Mouse (Mus musculus) forebrain, postnatal 0 days (tissue): Measurements from ENCODE around the gene Armh3. TPM values are rescaled to one million over a fixed set of nuclear protein-coding genes. Genes with fewer than 3 reads are reported as not detected.

Experiments
- ATAC-seq: fragments of 200-750 bp; cut with Nextera tagmentation; 2 replicates; pipeline ENCODE4 v1.8.0; 2017; ENCODE audit warnings: mild to moderate bottlenecking, moderate library complexity
- DNase-seq: peaks from one replicate; pipeline ENCODE4 v3.0.0-alpha.2; 2015
- H3K27ac ChIP-seq: fragments of 300-500 bp; sonication (generic); 2 replicates; pipeline ENCODE4 v1.5.1; 2014; ENCODE audit warnings: low read depth, mild to moderate bottlenecking, antibody characterized with exemption, low read length, moderate library complexity, mixed read lengths
- H3K27me3 ChIP-seq: fragments of 300-500 bp; sonication (generic); 2 replicates; pipeline ENCODE4 v1.6.1; 2014; ENCODE audit warnings: mild to moderate bottlenecking, low read length, mixed read lengths; ENCODE audit not compliant: insufficient read depth
- H3K36me3 ChIP-seq: fragments of 300-500 bp; sonication (generic); 2 replicates; pipeline ENCODE4 v1.6.1; 2014; ENCODE audit warnings: mild to moderate bottlenecking, moderate library complexity; ENCODE audit not compliant: insufficient read depth
- H3K4me1 ChIP-seq: fragments of 300-500 bp; sonication (generic); 2 replicates; pipeline ENCODE4 v1.6.1; 2014; ENCODE audit warnings: antibody characterized with exemption; ENCODE audit not compliant: insufficient read depth
- H3K4me2 ChIP-seq: fragments of 300-500 bp; sonication (generic); 2 replicates; pipeline ENCODE4 v1.6.1; 2014; ENCODE audit warnings: low read depth, mild to moderate bottlenecking, moderate library complexity
- H3K4me3 ChIP-seq: fragments of 300-500 bp; sonication (generic); 2 replicates; pipeline ENCODE4 v1.5.1; 2014; ENCODE audit warnings: low read depth, low read length, mixed read lengths
- H3K9ac ChIP-seq: fragments of 300-500 bp; sonication (generic); 2 replicates; pipeline ENCODE4 v1.6.1; 2014; ENCODE audit warnings: mild to moderate bottlenecking
- H3K9me3 ChIP-seq: fragments of 300-500 bp; sonication (generic); 2 replicates; pipeline ENCODE4 v1.6.1; 2016; ENCODE audit warnings: low read length
- CTCF ChIP-seq: sonication (generic); IDR thresholded peaks from 2 replicates; pipeline ENCODE4 v1.5.1; 2016; ENCODE audit warnings: antibody characterized with exemption, control low read depth, low read depth
- WGBS: fragments of 180-500 bp; shearing (Covaris S2); extraction: QIAGEN DNeasy Blood & Tissue Kit; methylation state at CpG from one replicate; pipeline ENCODE4 v1.1.7; 2014; 5-methylcytosine and 5-hydroxymethylcytosine counted together
- polyA plus RNA-seq: library from polyadenylated mRNA; unstranded; fragments of >200 nt; fragmentation: Nextera tagmentation; extraction: Ambion mirVana; gene quantifications from 2 replicates; pipeline ENCODE4 v1.2.1, GENCODE M21; 2015
- total RNA-seq: library from RNA; depleted of rRNA; stranded (reverse); fragments of >200 nt; gene quantifications from 2 replicates; pipeline ENCODE4 v1.2.3, GENCODE M21; 2014

Armh3 gene
- total and polyA plus RNA-seq, 2 experiments from 2014 or later, result 20.9 to 22.5 TPM

DNA sequence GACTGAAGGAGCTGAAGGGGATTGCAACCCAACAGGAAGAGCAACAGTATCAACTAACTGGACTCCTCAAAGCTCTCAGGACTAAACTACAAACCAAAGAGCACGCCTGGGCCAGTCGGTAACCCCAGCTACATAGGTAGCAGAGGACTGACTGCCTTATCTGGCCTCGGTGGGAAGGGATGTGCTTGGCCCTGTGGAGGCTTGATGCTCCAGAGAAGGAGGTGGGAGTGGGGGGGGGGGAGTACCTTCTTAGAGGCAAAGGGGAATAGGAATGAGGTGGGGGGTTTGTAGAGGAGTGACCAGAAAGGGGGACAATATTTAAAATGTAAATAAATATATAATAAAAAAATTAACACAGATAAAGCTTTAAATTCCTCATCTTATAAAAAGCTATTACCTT is 90.0 kb downstream of the Armh3 start:
- H3K4me2 ChIP-seq, result no peak overlapping the region
- no peak overlapping the region for H3K27ac ChIP-seq
- no peaks in the 10 kb centered on the region for H3K4me1 ChIP-seq
- no peaks in the 10 kb centered on the region for H3K9me3 ChIP-seq
- 91% methylated on average over 3 of the region's 3 CpGs for WGBS
- no peak overlapping the region for H3K4me3 ChIP-seq
- DNase-seq, result no peak
- no peaks in the 10 kb centered on the region for H3K27me3 ChIP-seq
- H3K9ac ChIP-seq, result no peak overlapping the region
- TF ChIP-seq CTCF, result no peak
- ATAC-seq, result no peak
- peaks cover 18% of the 10 kb centered on the region for H3K36me3 ChIP-seq

GRCm38 (mm10) chr19:45907416-45907815 is 90.9 kb downstream of the Armh3 start:
- H3K27me3 ChIP-seq, result no peaks in the 10 kb centered on the region
- H3K4me2 ChIP-seq, result no peak overlapping the region
- no peak overlapping the region for H3K27ac ChIP-seq
- H3K4me3 ChIP-seq, result no peak overlapping the region
- peaks cover 18% of the 10 kb centered on the region for H3K36me3 ChIP-seq
- ATAC-seq (no peak), DNase-seq (no peak)
- no peak for TF ChIP-seq CTCF
- WGBS, result 93% methylated on average over 6 of the region's 6 CpGs
- no peak overlapping the region for H3K9ac ChIP-seq
- no peaks in the 10 kb centered on the region for H3K9me3 ChIP-seq
- H3K4me1 ChIP-seq, result no peaks in the 10 kb centered on the region

DNA sequence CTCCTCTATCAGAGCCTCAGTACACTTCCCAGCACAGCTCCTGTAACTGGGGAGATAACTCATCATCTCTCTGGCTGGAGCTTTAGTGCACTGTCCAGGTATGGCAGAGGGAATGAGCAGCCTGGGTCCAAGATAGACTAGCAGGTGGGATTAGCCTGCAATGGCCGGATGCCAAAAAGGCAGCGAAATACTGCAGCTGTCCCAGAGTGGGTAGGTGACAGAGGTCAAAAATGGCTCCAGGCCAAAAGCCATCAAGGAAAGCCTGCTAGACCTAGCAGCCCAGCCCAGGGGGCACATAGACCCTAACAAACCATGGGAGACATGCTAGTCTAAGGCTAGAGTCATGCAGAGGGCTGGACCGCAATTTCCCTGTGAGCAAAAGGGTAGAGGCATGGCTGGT is 94.4 kb downstream of the Armh3 start:
- Histone ChIP-seq H3K27me3 (no peaks in the 10 kb centered on the region), H3K4me2 (no peak overlapping the region)
- no peak for DNase-seq

GRCm38 (mm10) chr19:45902390-45903035 is 95.8 kb downstream of the Armh3 start:
- Histone ChIP-seq H3K36me3 (peaks cover 13% of the 10 kb centered on the region), H3K9ac (no peak overlapping the region), H3K9me3 (no peaks in the 10 kb centered on the region), H3K4me1 (no peaks in the 10 kb centered on the region), H3K4me3 (no peak overlapping the region), H3K4me2 (no peak overlapping the region), H3K27ac (no peak overlapping the region), H3K27me3 (no peaks in the 10 kb centered on the region)
- no peak for TF ChIP-seq CTCF
- no peak for ATAC-seq
- whole genome bisulfite sequencing, result 75% methylated on average over 8 of the region's 8 CpGs
- DNase-seq, result no peak

More for the DNA sequence above, 94.4 kb downstream of the Armh3 start:
- no peaks in the 10 kb centered on the region for H3K9me3 ChIP-seq
- H3K27ac ChIP-seq, result no peak overlapping the region
- TF ChIP-seq CTCF, result no peak
- H3K36me3 ChIP-seq, result peaks cover 18% of the 10 kb centered on the region
- no peak for ATAC-seq
- 72% methylated on average over 3 of the region's 3 CpGs for WGBS
- H3K4me1 ChIP-seq, result no peaks in the 10 kb centered on the region
- H3K9ac ChIP-seq, result no peak overlapping the region
- no peak overlapping the region for H3K4me3 ChIP-seq

- H3K4me1 ChIP-seq, result no peaks in the 10 kb centered on the region
- H3K36me3 ChIP-seq, result peaks cover 4% of the 10 kb centered on the region; the same call in 1 of the 2 replicates
- no peak for DNase-seq
- no peak overlapping the region for H3K4me2 ChIP-seq
- H3K9me3 ChIP-seq, result no peaks in the 10 kb centered on the region
- 94% methylated on average over 5 of the region's 5 CpGs for WGBS
- H3K27ac ChIP-seq, result no peak overlapping the region
- H3K9ac ChIP-seq, result no peak overlapping the region
- no peak for TF ChIP-seq CTCF
- no peak for ATAC-seq
- no peak overlapping the region for H3K4me3 ChIP-seq
- no peaks in the 10 kb centered on the region for H3K27me3 ChIP-seq
Observed at GRCm38 (mm10) chr19:45900836-45901235, 97.5 kb downstream of the Armh3 start.

GRCm38 (mm10) chr19:45895726-45896125 is 102.6 kb downstream of the Armh3 start:
- Histone ChIP-seq H3K4me3 (no peak overlapping the region), H3K9me3 (no peaks in the 10 kb centered on the region), H3K4me2 (no peak overlapping the region), H3K27me3 (no peaks in the 10 kb centered on the region), H3K4me1 (no peaks in the 10 kb centered on the region), H3K36me3 (no peaks in the 10 kb centered on the region; the same call in 1 of the 2 replicates), H3K27ac (no peak overlapping the region), H3K9ac (no peak overlapping the region)
- WGBS, result 100% methylated on average over 1 of the region's 1 CpGs
- no peak for DNase-seq
- no peak for ATAC-seq
- no peak for TF ChIP-seq CTCF

GRCm38 (mm10) chr19:45882056-45882455 is 116.2 kb downstream of the Armh3 start:
- ATAC-seq, result no peak
- no peaks in the 10 kb centered on the region for H3K36me3 ChIP-seq
- no peak overlapping the region for H3K27ac ChIP-seq
- no peak for DNase-seq
- H3K27me3 ChIP-seq, result no peaks in the 10 kb centered on the region
- H3K4me3 ChIP-seq, result no peak overlapping the region
- no peaks in the 10 kb centered on the region for H3K4me1 ChIP-seq
- TF ChIP-seq CTCF, result no peak
- H3K9me3 ChIP-seq, result no peaks in the 10 kb centered on the region
- WGBS, result 34% methylated on average over 3 of the region's 3 CpGs
- no peak overlapping the region for H3K4me2 ChIP-seq
- no peak overlapping the region for H3K9ac ChIP-seq

DNA sequence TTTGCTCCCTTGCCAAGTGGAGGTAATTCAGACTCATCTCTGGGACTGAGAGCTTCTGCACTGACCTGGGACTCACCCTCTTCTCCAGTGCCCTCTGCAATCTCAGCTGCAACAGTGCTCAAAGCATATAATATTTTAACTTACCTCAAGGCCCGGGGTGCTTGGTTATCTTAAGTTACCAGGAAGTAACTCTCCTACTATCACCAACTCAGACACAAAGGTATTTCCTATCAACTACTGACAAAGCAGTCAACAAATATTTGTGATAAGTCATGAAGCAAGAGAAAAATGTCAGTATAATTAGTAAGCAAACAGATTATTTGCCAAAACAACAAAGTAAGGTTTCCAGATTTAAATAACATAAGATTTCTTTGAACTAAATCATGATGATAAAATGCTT is 125.0 kb downstream of the Armh3 start:
- Histone ChIP-seq H3K4me2 (no peak overlapping the region), H3K4me1 (no peaks in the 10 kb centered on the region), H3K27ac (no peak overlapping the region), H3K9ac (no peak overlapping the region), H3K27me3 (no peaks in the 10 kb centered on the region), H3K4me3 (no peak overlapping the region), H3K9me3 (no peaks in the 10 kb centered on the region), H3K36me3 (no peaks in the 10 kb centered on the region)
- 87% methylated on average over 1 of the region's 1 CpGs for WGBS
- TF ChIP-seq CTCF, result no peak
- ATAC-seq (no peak), DNase-seq (no peak)
